Mouse (Mus musculus) embryo, embryonic 11 days (tissue): ENCODE measurements around the gene Gm20869.
"Not testable (repeated sequence)": the region's sequence is repeated elsewhere in the genome, so short reads cannot be mapped to it uniquely, and the experiment has no call there.

Experiments
- DNase-seq: peaks from one replicate; pipeline ENCODE4 v3.0.0-alpha.2; 2015

The Gm20869 gene

GRCm38 (mm10) chrY:71469149-71469548 lies at the start of gene Gm20869:
TSS of gene Gm20869 (plus strand) at chrY:71469449.
- not testable (repeated sequence) for DNase-seq
